Mouse (Mus musculus) G1E (cell line): ENCODE data around the gene Hexim1.

ENCODE experiments used
- CTCF ChIP-seq: IDR thresholded peaks from 2 replicates; pipeline ENCODE4 v1.5.1; 2012; ENCODE audit warnings: low read depth, low read length, inconsistent platforms, mixed read lengths
- GATA1 ChIP-seq: IDR thresholded peaks from 2 replicates; pipeline ENCODE4 v1.6.1; 2012; ENCODE audit warnings: borderline replicate concordance, low read length, inconsistent platforms, mixed read lengths

DNA sequence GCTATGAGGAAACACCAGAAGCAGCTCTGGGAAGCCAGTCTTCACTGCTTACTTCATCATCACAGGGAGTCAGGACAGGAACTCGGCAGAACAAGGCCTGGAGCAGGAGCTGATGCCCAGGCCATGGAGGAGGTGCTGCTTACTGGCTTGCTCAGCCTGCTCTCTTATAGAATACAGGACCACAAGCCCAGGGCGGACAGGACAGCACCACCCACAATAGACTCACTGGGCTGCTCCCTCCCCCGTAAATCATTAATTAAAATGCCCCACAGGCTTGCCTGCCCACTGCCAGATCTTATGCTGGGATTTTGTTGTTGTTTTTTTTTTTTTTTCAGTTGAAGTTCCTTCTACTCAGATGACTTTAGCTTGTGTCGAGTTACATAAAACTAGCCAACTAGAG is 31.7 kb downstream of the Hexim1 start:
- no peak for TF ChIP-seq CTCF
- TF ChIP-seq GATA1, result no peak
